ENCODE assay signal across 15 mouse cellular contexts in the genomic region with DNA sequence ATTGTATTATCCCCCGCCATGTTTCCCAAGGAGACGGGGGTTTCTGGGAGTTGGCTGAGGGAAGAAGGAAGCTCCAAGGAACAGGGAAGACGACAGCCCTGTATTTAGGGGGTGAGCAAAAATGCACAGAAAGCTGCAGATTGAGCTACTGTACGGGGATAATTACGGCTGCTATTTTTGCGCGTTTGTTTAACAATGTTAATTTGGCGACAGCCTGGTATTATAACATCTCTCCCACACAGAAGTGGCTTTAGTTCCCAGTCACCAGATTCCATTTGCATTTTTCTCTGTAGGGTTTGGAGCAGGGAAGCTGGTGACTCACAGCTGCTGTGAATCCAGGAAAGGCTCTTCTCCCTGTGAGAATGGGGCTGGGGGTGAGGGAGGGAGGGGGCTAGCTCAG. TPM values are rescaled to one million over a fixed set of nuclear protein-coding genes. Genes with fewer than 3 reads are reported as not detected.
DNase-seq lines count a peak whose midpoint lies in the region; ATAC-seq and TF ChIP-seq lines count a peak whose summit lies in the region.
"Had no signal": no experiment of that assay in that cellular context is flagged by ENCODE, and none has a peak within 500 bp of the region (broad histone marks: within the 10 kb centered on the region; RNA-seq: fewer than 3 reads in every experiment).

No protein-coding gene starts in this region.

- peak overlapping the region; percentile 9; the same call in 1 of the 2 replicates for H3K4me2 ChIP-seq in forebrain, embryonic 16.5 days (ENCODE audit: low read length)
- H3K4me2 ChIP-seq: liver, embryonic 12.5 days; midbrain, embryonic 12.5 days had no signal

- H3K9ac ChIP-seq in forebrain, embryonic 16.5 days (replicated peaks; ENCODE audit: low read depth, low read length), result 0 out of 2 replicates have a peak overlapping the region, but pooled peaks have one; percentile 32
- H3K9ac ChIP-seq: liver, embryonic 12.5 days; midbrain, embryonic 12.5 days had no signal

- H3K4me1 ChIP-seq in forebrain, embryonic 16.5 days (replicated peaks; ENCODE audit: control insufficient read depth, insufficient read depth, low read length), result peaks cover 8% of the 10 kb centered on the region
- H3K4me1 ChIP-seq: liver, embryonic 12.5 days had no signal

- no peak for TF ChIP-seq CTCF in layer of hippocampus, adult 2 months (conservative IDR thresholded peaks at IDR 0.05)

- WGBS in forebrain, embryonic 16.5 days, result 27% methylated on average over 8 of the region's 8 CpGs

- H3K36me3 ChIP-seq in forebrain, embryonic 16.5 days (ENCODE audit: control insufficient read depth, insufficient read depth), result no peaks in the 10 kb centered on the region
- H3K36me3 ChIP-seq: liver, embryonic 12.5 days; midbrain, embryonic 12.5 days had no signal

- no peaks in the 10 kb centered on the region for H3K27me3 ChIP-seq in forebrain, embryonic 16.5 days (replicated peaks; ENCODE audit: control insufficient read depth, insufficient read depth, low read length)
- H3K27me3 ChIP-seq: liver, embryonic 12.5 days; midbrain, embryonic 12.5 days had no signal

- H3K4me3 ChIP-seq in layer of hippocampus, adult 2 months, result no peak overlapping the region
- no peak overlapping the region for H3K4me3 ChIP-seq in forebrain, embryonic 16.5 days (replicated peaks; ENCODE audit: low read length)
- H3K4me3 ChIP-seq: liver, embryonic 12.5 days; midbrain, embryonic 12.5 days had no signal

- peak; percentile 56 to 81 for DNase-seq in layer of hippocampus, adult 2 months (ENCODE audit: low spot score in 2 of 2)
- no peak for DNase-seq in layer of hippocampus, postnatal 10 days (ENCODE audit: low spot score in 2 of 2)
- DNase-seq in layer of hippocampus, postnatal 36 days, result peak; percentile 32 to 33
- DNase-seq in right cerebral cortex, postnatal 25 days, result peak; percentile 60
- DNase-seq in thymus, postnatal 36 days, result no peak
- no peak for DNase-seq in heart, postnatal 4 days
- no peak for DNase-seq in cerebellum, postnatal 14 days
- DNase-seq: cerebellum, postnatal 10 days; lung, postnatal 10 days had no signal

- H3K9me3 ChIP-seq in forebrain, embryonic 16.5 days (ENCODE audit: control insufficient read depth, low read length), result no peaks in the 10 kb centered on the region
- H3K9me3 ChIP-seq: liver, embryonic 12.5 days; midbrain, embryonic 12.5 days had no signal

- ATAC-seq in forebrain, embryonic 16.5 days, result peak; percentile 86
- ATAC-seq: CD4-positive, CD25-positive, alpha-beta regulatory T cell, adult 4 months; intestine, postnatal 0 days; liver, embryonic 12.5 days had no signal

- H3K27ac ChIP-seq in layer of hippocampus, adult 2 months, result no peak overlapping the region
- H3K27ac ChIP-seq in forebrain, embryonic 16.5 days (ENCODE audit: low read length), result peak overlapping the region; percentile 82
- H3K27ac ChIP-seq: liver, embryonic 12.5 days; midbrain, embryonic 12.5 days had no signal

RNA-seq across cellular contexts. Expression of gene Cacng5, which starts 47.3 kb away (rescaled TPM):
- 10 to 100 TPM; 15.9 to 16.1 TPM for total RNA-seq in layer of hippocampus, adult 2 months (2021)
- total RNA-seq in layer of hippocampus, postnatal 10 days (2021), result 10 to 100 TPM; 18.6 to 21.1 TPM
- polyA plus RNA-seq in forebrain, embryonic 16.5 days (2015; fragmentation: Nextera tagmentation; extraction: Ambion mirVana), result 8.0 and 9.0 TPM in 2 replicates
- total RNA-seq in layer of hippocampus, postnatal 36 days (2021), result 10 to 100 TPM; 12.0 to 12.1 TPM
- total RNA-seq in heart, postnatal 4 days (2021), result under 1 TPM; 0.10 to 0.11 TPM
- total RNA-seq: heart, adult 8-10 months had no signal
- polyA plus RNA-seq: CD4-positive, CD25-positive, alpha-beta regulatory T cell, adult 4 months had no signal

Comparison
In these comparisons a context has a peak if more than half of its experiments do, and no peak if none do; other contexts are left out.
1. DNase-seq: peak in layer of hippocampus, adult 2 months (2 of 2), layer of hippocampus, postnatal 36 days (2 of 2) and right cerebral cortex, postnatal 25 days (single experiment); none in layer of hippocampus, postnatal 10 days (0 of 2), thymus, postnatal 36 days (0 of 2), heart, postnatal 4 days (single experiment) and cerebellum, postnatal 14 days (0 of 2).
2. RNA of gene Cacng5, which starts 47.3 kb away (total RNA-seq): 18.6 to 21.1 TPM in layer of hippocampus, postnatal 10 days, 15.9 to 16.1 TPM in layer of hippocampus, adult 2 months and 12.0 to 12.1 TPM in layer of hippocampus, postnatal 36 days; 0.10 to 0.11 TPM in heart, postnatal 4 days; every median in the first group is over 10 times any median in the second.